Mouse (Mus musculus): ENCODE measurements around the gene Higd1a.

DNA sequence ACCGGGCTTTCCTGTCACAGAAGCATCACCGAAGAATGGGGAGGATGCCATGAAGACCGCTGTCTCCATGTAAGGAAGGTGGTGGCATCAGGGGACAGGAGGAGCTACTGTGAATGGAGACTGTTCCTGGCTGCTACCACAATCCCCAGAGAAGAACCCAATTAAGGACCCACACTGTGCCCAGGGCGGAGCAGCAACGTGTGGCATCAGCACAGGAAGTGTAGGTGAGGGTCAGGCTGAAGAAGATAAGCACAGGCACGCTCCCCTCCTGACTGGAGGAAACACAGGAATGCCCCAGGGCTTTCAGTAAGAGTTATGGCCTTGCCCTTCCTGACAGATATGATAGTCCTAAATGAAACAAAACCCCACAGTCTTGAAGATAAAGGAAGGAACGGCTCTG is 55.4 kb downstream of the Higd1a start:
- TF ChIP-seq POLR2A (IDR thresholded peaks at IDR 0.05; ENCODE audit: control insufficient read depth, extremely low read depth, insufficient read depth, low read length, poor library complexity) = no peak
- TF ChIP-seq CTCF (IDR thresholded peaks at IDR 0.05; ENCODE audit: borderline replicate concordance, control insufficient read depth, extremely low read depth, insufficient read depth, low read length, poor library complexity) = no peak
